Mouse (Mus musculus): ENCODE measurements around the gene Cfdp1. TPM values are rescaled to one million over a fixed set of nuclear protein-coding genes. Genes with fewer than 3 reads are reported as not detected.

The Cfdp1 gene
- polyA plus RNA-seq, 1 experiment from 2014 or later = 220 TPM

DNA sequence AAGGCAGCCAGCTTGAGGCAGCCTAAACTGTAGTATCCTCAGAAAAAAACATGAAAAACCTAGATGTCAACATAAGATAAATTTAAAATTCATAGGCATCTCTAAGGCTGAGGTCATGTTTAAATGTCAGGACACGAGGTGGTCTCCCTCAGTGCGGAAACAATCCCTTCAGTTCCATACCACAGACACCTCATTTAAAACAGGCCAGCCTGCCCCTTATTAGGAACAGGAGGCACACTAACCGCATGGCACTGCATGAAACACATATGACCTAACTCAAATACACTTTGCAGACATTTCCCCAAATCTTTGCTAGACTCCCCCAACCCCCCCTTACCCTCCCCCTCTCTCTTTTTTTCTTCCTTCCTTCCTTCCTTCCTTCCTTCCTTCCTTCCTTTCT is 65.6 kb downstream of the Cfdp1 start:
- H3K9me3 ChIP-seq (ENCODE audit: low read length) = no peaks in the 10 kb centered on the region
- H3K4me3 ChIP-seq (ENCODE audit: low read length) = no peak overlapping the region
- 68% methylated on average over 3 of the region's 3 CpGs for WGBS
- peaks cover 10% of the 10 kb centered on the region for H3K4me1 ChIP-seq (ENCODE audit: insufficient read depth, low read length)
- H3K4me2 ChIP-seq (replicated peaks; ENCODE audit: low read depth, low read length) = no peak overlapping the region
- ATAC-seq (ENCODE audit: low FRiP score, low TSS enrichment) = no peak
- 0 out of 2 replicates have a peak, but pooled peaks cover 2% of the 10 kb centered on the region for H3K36me3 ChIP-seq (ENCODE audit: insufficient read depth, low read length)
- no peak overlapping the region for H3K27ac ChIP-seq (ENCODE audit: low read length)
- H3K9ac ChIP-seq (replicated peaks; ENCODE audit: low read length) = no peak overlapping the region
- H3K27me3 ChIP-seq (ENCODE audit: insufficient read depth, low read length) = no peaks in the 10 kb centered on the region

DNA sequence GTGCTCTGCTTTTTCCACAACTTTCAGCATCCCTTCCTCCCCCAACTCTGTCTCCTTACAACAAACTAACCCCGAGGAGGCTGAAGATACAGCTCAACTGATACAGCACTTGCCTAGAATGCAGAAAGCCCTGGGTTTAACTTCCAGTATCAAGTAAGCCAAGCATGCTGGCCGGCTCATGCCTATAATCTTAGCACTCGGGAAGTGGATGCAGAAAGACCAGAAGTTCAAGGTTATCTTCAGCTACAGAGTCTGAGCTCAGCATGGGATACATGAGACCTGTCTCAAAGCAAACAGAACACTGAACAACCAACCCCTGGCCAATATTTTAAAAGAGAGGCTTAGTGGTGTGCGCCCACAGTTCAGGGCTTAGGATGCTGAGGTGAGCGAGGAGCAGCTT is 66.0 kb downstream of the Cfdp1 start:
- H3K4me3 ChIP-seq (ENCODE audit: low read length) = no peak overlapping the region
- 0 out of 2 replicates have a peak, but pooled peaks cover 2% of the 10 kb centered on the region for H3K36me3 ChIP-seq (ENCODE audit: insufficient read depth, low read length)
- ATAC-seq (ENCODE audit: low FRiP score, low TSS enrichment) = no peak
- 70% methylated on average over 5 of the region's 5 CpGs for WGBS
- no peaks in the 10 kb centered on the region for H3K9me3 ChIP-seq (ENCODE audit: low read length)
- H3K4me2 ChIP-seq (replicated peaks; ENCODE audit: low read depth, low read length) = no peak overlapping the region
- no peaks in the 10 kb centered on the region for H3K27me3 ChIP-seq (ENCODE audit: insufficient read depth, low read length)
- no peak overlapping the region for H3K9ac ChIP-seq (replicated peaks; ENCODE audit: low read length)
- H3K27ac ChIP-seq (ENCODE audit: low read length) = no peak overlapping the region
- H3K4me1 ChIP-seq (ENCODE audit: insufficient read depth, low read length) = peaks cover 10% of the 10 kb centered on the region

DNA sequence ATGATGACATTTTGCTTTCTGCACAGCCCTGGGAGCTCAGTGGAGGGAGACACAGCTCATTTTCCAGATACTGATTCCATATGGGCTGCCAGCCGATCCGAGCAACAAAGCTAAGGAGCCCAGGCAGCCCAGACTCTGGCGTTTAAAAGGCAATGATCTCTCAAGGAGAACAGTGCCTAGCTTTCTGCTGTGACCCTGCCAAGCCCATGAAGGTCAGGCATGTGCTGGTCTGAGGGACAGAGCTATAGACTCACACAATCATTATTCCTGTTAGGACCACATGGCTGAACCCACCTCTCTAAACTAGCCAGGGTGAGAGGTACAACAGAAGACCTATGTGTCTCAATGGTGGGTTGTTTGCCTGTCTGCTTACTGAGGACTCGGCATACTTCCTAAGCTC is 66.4 kb downstream of the Cfdp1 start:
- Histone ChIP-seq H3K27ac (ENCODE audit: low read length) (no peak overlapping the region), H3K9ac (replicated peaks; ENCODE audit: low read length) (no peak overlapping the region), H3K4me3 (ENCODE audit: low read length) (no peak overlapping the region), H3K4me1 (ENCODE audit: insufficient read depth, low read length) (peaks cover 10% of the 10 kb centered on the region), H3K27me3 (ENCODE audit: insufficient read depth, low read length) (no peaks in the 10 kb centered on the region), H3K4me2 (replicated peaks; ENCODE audit: low read depth, low read length) (no peak overlapping the region), H3K9me3 (ENCODE audit: low read length) (no peaks in the 10 kb centered on the region), H3K36me3 (ENCODE audit: insufficient read depth, low read length) (0 out of 2 replicates have a peak, but pooled peaks cover 2% of the 10 kb centered on the region)
- peak; percentile 21; the same call in 1 of the 2 replicates for ATAC-seq (ENCODE audit: low FRiP score, low TSS enrichment)
- 34% methylated on average over 4 of the region's 4 CpGs for WGBS

DNA sequence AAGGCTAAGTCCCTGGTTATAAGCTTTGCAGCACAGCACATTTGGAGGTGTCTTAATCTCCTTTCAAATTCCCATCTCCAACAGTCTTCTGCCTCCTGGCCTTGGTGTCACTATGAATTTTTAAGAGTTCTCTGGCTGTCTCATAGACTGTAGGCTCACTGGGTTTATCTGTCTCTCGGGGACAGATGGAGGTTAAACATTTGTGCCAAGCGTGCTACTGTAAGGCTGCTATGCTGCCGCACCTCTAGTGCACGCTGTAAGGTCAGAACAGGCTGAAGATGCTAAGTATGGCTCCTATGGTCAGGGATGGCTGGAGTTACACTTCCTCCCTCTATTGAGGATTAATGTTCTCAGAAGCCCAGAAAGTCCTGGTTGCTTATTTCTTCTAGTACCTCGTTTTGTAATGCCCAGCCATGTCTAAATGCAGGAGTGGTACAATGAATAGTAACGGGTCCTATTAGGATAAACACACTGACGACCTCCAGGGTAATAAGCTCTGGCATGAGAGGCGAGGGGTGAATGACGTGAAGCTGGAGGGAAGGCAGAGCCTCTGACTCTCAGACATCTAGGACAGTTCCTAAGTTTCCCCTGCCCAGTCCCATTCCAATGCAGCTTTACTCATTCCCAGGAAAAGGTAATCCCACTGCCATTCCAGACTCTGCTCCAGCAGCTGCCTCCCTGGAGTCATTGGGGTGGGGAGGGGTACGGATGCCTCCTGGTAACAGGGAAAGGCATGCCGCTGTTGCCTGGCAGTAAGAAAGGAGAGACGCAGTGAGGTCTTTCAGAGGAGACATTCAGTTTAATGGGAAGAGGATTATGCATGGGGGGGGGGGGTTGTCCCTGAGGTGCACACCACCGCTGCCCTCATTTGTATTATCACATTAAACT is 67.1 kb downstream of the Cfdp1 start:
- Histone ChIP-seq H3K4me3 (ENCODE audit: low read length) (no peak overlapping the region), H3K4me1 (ENCODE audit: insufficient read depth, low read length) (peaks cover 10% of the 10 kb centered on the region), H3K27ac (ENCODE audit: low read length) (no peak overlapping the region), H3K9ac (replicated peaks; ENCODE audit: low read length) (no peak overlapping the region), H3K27me3 (ENCODE audit: insufficient read depth, low read length) (no peaks in the 10 kb centered on the region), H3K4me2 (replicated peaks; ENCODE audit: low read depth, low read length) (no peak overlapping the region), H3K9me3 (ENCODE audit: low read length) (no peaks in the 10 kb centered on the region), H3K36me3 (ENCODE audit: insufficient read depth, low read length) (0 out of 2 replicates have a peak, but pooled peaks cover 2% of the 10 kb centered on the region)
- ATAC-seq (ENCODE audit: low FRiP score, low TSS enrichment) = no peak
- 64% methylated on average over 13 of the region's 13 CpGs for WGBS

DNA sequence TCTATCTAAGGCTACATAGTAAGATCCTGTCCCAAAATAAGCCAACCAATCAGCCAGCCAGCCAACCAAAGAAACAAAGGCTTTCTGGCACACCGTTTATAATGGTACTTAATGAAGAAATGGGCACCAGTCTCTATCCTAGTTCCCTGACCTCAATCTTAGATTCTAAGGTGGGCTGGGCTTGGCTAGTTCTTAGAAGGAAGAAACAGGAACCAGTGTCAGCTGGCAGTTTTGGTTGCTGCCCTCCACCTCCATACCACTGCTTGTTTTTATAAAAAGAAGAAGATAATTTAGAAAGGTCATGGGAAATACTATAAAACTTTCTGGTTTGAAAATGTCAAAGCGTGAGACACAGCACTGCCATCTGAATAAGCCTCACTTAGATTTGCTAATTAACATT is 68.0 kb downstream of the Cfdp1 start:
- ATAC-seq (ENCODE audit: low FRiP score, low TSS enrichment) = no peak
- Histone ChIP-seq H3K9ac (replicated peaks; ENCODE audit: low read length) (no peak overlapping the region), H3K4me2 (replicated peaks; ENCODE audit: low read depth, low read length) (no peak overlapping the region), H3K9me3 (ENCODE audit: low read length) (no peaks in the 10 kb centered on the region), H3K36me3 (ENCODE audit: insufficient read depth, low read length) (0 out of 2 replicates have a peak, but pooled peaks cover 2% of the 10 kb centered on the region), H3K27ac (ENCODE audit: low read length) (no peak overlapping the region), H3K4me3 (ENCODE audit: low read length) (no peak overlapping the region), H3K4me1 (ENCODE audit: insufficient read depth, low read length) (peaks cover 10% of the 10 kb centered on the region), H3K27me3 (ENCODE audit: insufficient read depth, low read length) (no peaks in the 10 kb centered on the region)
- 89% methylated on average over 2 of the region's 2 CpGs for WGBS

DNA sequence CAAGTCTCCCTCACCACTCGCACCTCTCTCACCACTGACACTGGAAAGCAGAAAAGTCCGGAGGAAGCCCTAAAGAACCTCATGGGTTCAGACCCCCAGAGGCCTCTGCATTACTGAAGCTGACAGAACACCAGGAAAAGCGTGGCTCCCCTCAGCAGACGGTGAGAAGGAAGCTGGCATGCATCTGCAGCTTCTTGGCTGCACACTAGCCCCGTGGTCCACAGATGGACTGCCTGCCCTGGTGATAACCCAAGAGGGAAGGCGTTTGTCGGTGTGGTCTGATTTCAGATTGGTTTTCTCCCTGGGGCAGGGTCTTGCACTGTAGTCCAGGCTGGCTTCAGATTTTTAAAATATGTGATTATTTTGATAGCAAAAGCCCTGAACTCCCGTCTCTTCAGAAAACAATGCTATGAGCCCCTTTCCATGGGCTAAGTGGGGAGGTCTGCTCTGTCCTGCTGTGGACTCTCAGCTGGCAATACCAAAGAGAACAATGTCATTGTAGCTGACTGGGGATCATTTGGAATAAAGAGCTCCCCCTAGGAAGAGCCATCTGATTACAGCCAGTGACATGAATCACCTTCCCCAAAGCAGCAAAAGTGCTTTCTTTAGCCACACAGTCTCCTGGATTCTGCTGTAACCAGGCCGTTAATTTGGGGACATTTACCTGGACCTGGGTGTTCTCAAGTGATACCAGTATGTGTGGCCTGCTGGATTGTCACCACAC is 71.3 kb downstream of the Cfdp1 start:
- Histone ChIP-seq H3K36me3 (ENCODE audit: insufficient read depth, low read length) (peaks cover 13% of the 10 kb centered on the region), H3K9ac (replicated peaks; ENCODE audit: low read length) (no peak overlapping the region), H3K9me3 (ENCODE audit: low read length) (no peaks in the 10 kb centered on the region), H3K4me2 (replicated peaks; ENCODE audit: low read depth, low read length) (no peak overlapping the region), H3K4me3 (ENCODE audit: low read length) (no peak overlapping the region), H3K27me3 (ENCODE audit: insufficient read depth, low read length) (no peaks in the 10 kb centered on the region), H3K4me1 (ENCODE audit: insufficient read depth, low read length) (peaks cover 8% of the 10 kb centered on the region; the same call in 1 of the 2 replicates), H3K27ac (ENCODE audit: low read length) (no peak overlapping the region)
- no peak for ATAC-seq (ENCODE audit: low FRiP score, low TSS enrichment)
- 77% methylated on average over 9 of the region's 9 CpGs for WGBS

DNA sequence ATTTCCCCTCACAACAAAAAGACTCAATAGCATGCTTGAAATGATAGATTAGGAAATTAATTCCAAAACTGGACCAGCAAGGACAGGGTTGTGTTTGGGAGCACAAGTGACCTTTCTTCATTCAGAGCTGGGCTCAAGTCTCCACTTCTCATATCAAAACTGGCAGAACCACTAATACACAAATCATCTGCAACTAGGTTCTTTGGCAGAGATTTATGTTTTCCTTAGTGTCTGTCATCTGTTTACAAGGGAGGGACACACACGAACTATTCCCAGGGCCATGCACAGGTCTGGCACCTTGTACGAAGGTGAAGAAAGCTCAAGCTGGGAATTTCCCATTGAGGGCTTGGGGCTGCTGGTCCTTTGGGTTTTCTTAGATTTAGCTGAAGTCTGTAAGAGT is 71.9 kb downstream of the Cfdp1 start:
- Histone ChIP-seq H3K9me3 (ENCODE audit: low read length) (no peaks in the 10 kb centered on the region), H3K4me1 (ENCODE audit: insufficient read depth, low read length) (0 out of 2 replicates have a peak, but pooled peaks cover 4% of the 10 kb centered on the region), H3K27ac (ENCODE audit: low read length) (no peak overlapping the region), H3K36me3 (ENCODE audit: insufficient read depth, low read length) (peaks cover 13% of the 10 kb centered on the region), H3K4me2 (replicated peaks; ENCODE audit: low read depth, low read length) (no peak overlapping the region), H3K27me3 (ENCODE audit: insufficient read depth, low read length) (no peaks in the 10 kb centered on the region), H3K9ac (replicated peaks; ENCODE audit: low read length) (no peak overlapping the region), H3K4me3 (ENCODE audit: low read length) (no peak overlapping the region)
- WGBS = 66% methylated on average over 2 of the region's 2 CpGs
- ATAC-seq (ENCODE audit: low FRiP score, low TSS enrichment) = no peak

DNA sequence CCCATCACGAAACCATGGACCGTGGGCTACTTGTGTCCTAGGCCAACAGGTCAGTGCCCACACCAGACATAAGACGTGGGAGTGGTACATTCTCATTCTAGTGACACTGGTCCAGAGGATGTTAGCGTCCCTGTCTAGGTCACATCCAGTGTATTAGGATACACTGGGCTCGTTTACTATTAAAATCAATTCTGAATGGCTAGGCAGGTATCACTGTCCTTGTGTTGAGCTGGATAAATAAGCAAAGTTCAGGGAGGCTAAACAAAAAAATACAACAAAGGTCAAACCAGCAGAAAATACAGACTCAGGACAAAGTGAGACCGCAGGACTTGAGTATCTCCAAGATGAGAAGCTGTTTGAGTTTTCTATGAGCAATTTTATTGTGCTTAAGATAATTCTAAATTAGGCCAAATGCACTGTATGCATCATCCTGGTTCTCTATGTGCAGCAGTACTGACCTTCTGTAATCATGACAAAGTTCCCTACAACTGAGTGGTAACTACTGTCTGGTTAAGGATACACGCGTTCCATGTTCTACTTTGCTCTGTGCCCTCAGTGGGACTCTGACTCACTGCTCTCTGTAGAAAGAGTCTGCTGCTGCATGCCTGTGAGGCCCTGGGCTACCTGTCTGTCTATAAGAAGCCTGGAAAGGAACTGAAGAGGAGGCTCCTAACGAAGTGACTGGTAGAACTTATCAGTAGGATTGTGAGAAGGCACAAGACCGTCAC is 73.2 kb downstream of the Cfdp1 start:
- H3K9me3 ChIP-seq (ENCODE audit: low read length) = no peaks in the 10 kb centered on the region
- H3K4me2 ChIP-seq (replicated peaks; ENCODE audit: low read depth, low read length) = no peak overlapping the region
- peaks cover 13% of the 10 kb centered on the region for H3K36me3 ChIP-seq (ENCODE audit: insufficient read depth, low read length)
- no peaks in the 10 kb centered on the region for H3K27me3 ChIP-seq (ENCODE audit: insufficient read depth, low read length)
- no peak overlapping the region for H3K4me3 ChIP-seq (ENCODE audit: low read length)
- H3K4me1 ChIP-seq (ENCODE audit: insufficient read depth, low read length) = 0 out of 2 replicates have a peak, but pooled peaks cover 4% of the 10 kb centered on the region
- WGBS = 88% methylated on average over 10 of the region's 10 CpGs
- ATAC-seq (ENCODE audit: low FRiP score, low TSS enrichment) = no peak
- no peak overlapping the region for H3K9ac ChIP-seq (replicated peaks; ENCODE audit: low read length)
- no peak overlapping the region for H3K27ac ChIP-seq (ENCODE audit: low read length)

DNA sequence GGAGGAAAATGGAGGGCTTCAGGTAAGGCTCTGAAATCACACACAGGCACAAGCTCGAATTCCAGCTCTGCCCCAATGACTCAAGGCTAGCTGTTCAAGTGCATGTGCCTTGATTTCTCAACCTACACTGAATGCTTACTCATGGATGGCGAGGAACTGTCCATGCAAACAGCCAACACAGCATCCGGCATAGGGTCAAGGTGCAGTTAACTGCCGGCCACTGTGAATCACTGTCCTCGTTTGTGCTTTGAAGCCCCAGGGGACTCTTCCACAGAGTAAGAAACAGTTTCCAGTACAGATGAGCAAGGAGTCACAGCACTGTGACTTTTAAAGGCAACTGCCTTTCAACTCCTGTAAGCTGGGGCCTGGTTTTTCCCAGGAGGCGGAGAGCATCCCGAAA is 74.4 kb downstream of the Cfdp1 start:
- Histone ChIP-seq H3K27me3 (ENCODE audit: insufficient read depth, low read length) (no peaks in the 10 kb centered on the region), H3K4me2 (replicated peaks; ENCODE audit: low read depth, low read length) (no peak overlapping the region), H3K9ac (replicated peaks; ENCODE audit: low read length) (no peak overlapping the region), H3K9me3 (ENCODE audit: low read length) (no peaks in the 10 kb centered on the region), H3K27ac (ENCODE audit: low read length) (0 out of 2 replicates have a peak overlapping the region, but pooled peaks have one; percentile 25), H3K36me3 (ENCODE audit: insufficient read depth, low read length) (peaks cover 18% of the 10 kb centered on the region), H3K4me3 (ENCODE audit: low read length) (no peak overlapping the region), H3K4me1 (ENCODE audit: insufficient read depth, low read length) (0 out of 2 replicates have a peak, but pooled peaks cover 4% of the 10 kb centered on the region)
- ATAC-seq (ENCODE audit: low FRiP score, low TSS enrichment) = no peak
- 53% methylated on average over 7 of the region's 7 CpGs for WGBS

Data from kidney, embryonic 16.5 days (tissue).